8 mouse cellular contexts compared by ENCODE assay signal in genomic region chr7:101836271-101837153, GRCm38 (mm10). TPM values are rescaled to one million over a fixed set of nuclear protein-coding genes. Genes with fewer than 3 reads are reported as not detected.
A peak's percentile ranks its signal among the peaks of the same experiment; 100 is the strongest.
DNase-seq lines count a peak whose midpoint lies in the region; ATAC-seq lines count a peak whose summit lies in the region.

No protein-coding gene starts in this region.

- peak overlapping the region; percentile 69 for H3K27ac ChIP-seq in hindbrain, embryonic 16.5 days (ENCODE audit: low read depth, low read length)

- no peaks in the 10 kb centered on the region for H3K9me3 ChIP-seq in hindbrain, embryonic 16.5 days (ENCODE audit: control insufficient read depth, low read length)

- H3K9ac ChIP-seq in hindbrain, embryonic 16.5 days (ENCODE audit: low read depth, low read length) = peak overlapping the region; percentile 80

- H3K27me3 ChIP-seq in hindbrain, embryonic 16.5 days (replicated peaks; ENCODE audit: control insufficient read depth, insufficient read depth, low read length) = no peaks in the 10 kb centered on the region

- intact Hi-C loops in left cerebral cortex, postnatal 36 days (cut with DNase I) = loop anchor here (5.0 kb wide), 2 partner anchors 61 to 169 kb away; no protein-coding TSS in a partner anchor

- no peaks in the 10 kb centered on the region for H3K36me3 ChIP-seq in hindbrain, embryonic 16.5 days (ENCODE audit: control insufficient read depth, insufficient read depth, low read length)

- peak overlapping the region; percentile 72 for H3K4me3 ChIP-seq in hindbrain, embryonic 16.5 days (ENCODE audit: low read length)

- peak; percentile 30 for DNase-seq in MEL-GATA-1-ER (ENCODE audit: extremely low read depth, low read depth)
- peak; percentile 17 for DNase-seq in c-Kit-positive CD71-positive TER-119-negative erythroid progenitor cells, embryonic 14.5 days (ENCODE audit: low read depth)
- peak; percentile 50 to 57 for DNase-seq in left cerebral cortex, postnatal 36 days (ENCODE audit: low spot score in 2 of 2)
- DNase-seq in right cerebral cortex, postnatal 10 days (ENCODE audit: low spot score in 2 of 2) = peak; percentile 62 to 73
- DNase-seq in urinary bladder, postnatal 4 days (ENCODE audit: low spot score in 2 of 2) = peak; percentile 52 to 73

- peak; percentile 38 for ATAC-seq in frontal cortex, adult (ENCODE audit: low TSS enrichment)
- peak; percentile 60 for ATAC-seq in hindbrain, embryonic 16.5 days
- peak; percentile 51 for ATAC-seq in megakaryocyte progenitor cell, adult 5-6 weeks (replicated peaks; ENCODE audit: poor library complexity)

- peak overlapping the region; percentile 99 for H3K4me2 ChIP-seq in hindbrain, embryonic 16.5 days (ENCODE audit: low read length)

- peaks cover 21% of the 10 kb centered on the region for H3K4me1 ChIP-seq in hindbrain, embryonic 16.5 days (ENCODE audit: control insufficient read depth, insufficient read depth, low read depth, low read length)

- WGBS in hindbrain, embryonic 16.5 days = under 1% methylated on average over 33 of the region's 63 CpGs

RNA-seq across cellular contexts. Expression of gene Inppl1, which starts 1.5 kb away (rescaled TPM):
- polyA plus RNA-seq in hindbrain, embryonic 16.5 days (2015; fragmentation: Nextera tagmentation; extraction: Ambion mirVana) = 9.3 and 14.3 TPM in 2 replicates
- 10 to 100 TPM; 33.2 to 37.5 TPM for total RNA-seq in left cerebral cortex, postnatal 36 days (2021)
- 1.2 and 4.0 TPM in 2 replicates for total RNA-seq in megakaryocyte progenitor cell, adult 5-6 weeks (2015)
- total RNA-seq in megakaryocyte progenitor cell, adult 5-6 weeks (2017) = 1.6 and 4.6 TPM in 2 replicates

RNA-seq across cellular contexts. Expression of gene Phox2a, which starts 18.4 kb away (rescaled TPM):
- 1.1 and 1.8 TPM in 2 replicates for polyA plus RNA-seq in hindbrain, embryonic 16.5 days (2015; fragmentation: Nextera tagmentation; extraction: Ambion mirVana)
- not detected for total RNA-seq in left cerebral cortex, postnatal 36 days (2021)
- total RNA-seq in megakaryocyte progenitor cell, adult 5-6 weeks (2015) = not detected in 2 replicates
- not detected in 2 replicates for total RNA-seq in megakaryocyte progenitor cell, adult 5-6 weeks (2017)

RNA-seq across cellular contexts. Expression of gene Folr2, which starts 20.5 kb away (rescaled TPM):
- 1.5 and 2.5 TPM in 2 replicates for polyA plus RNA-seq in hindbrain, embryonic 16.5 days (2015; fragmentation: Nextera tagmentation; extraction: Ambion mirVana)
- under 1 TPM in 1 of 2 experiments, not detected in 1; 0.39 TPM for total RNA-seq in left cerebral cortex, postnatal 36 days (2021)
- not detected in 2 replicates for total RNA-seq in megakaryocyte progenitor cell, adult 5-6 weeks (2015)
- total RNA-seq in megakaryocyte progenitor cell, adult 5-6 weeks (2017) = not detected in 2 replicates

RNA-seq across cellular contexts. Expression of gene Anapc15, which starts 27.0 kb away (rescaled TPM):
- 72.2 and 72.7 TPM in 2 replicates for polyA plus RNA-seq in hindbrain, embryonic 16.5 days (2015; fragmentation: Nextera tagmentation; extraction: Ambion mirVana)
- 10 to 100 TPM; 31.0 to 31.7 TPM for total RNA-seq in left cerebral cortex, postnatal 36 days (2021)
- total RNA-seq in megakaryocyte progenitor cell, adult 5-6 weeks (2015) = 56.2 and 70.6 TPM in 2 replicates
- 98.6 and 132 TPM in 2 replicates for total RNA-seq in megakaryocyte progenitor cell, adult 5-6 weeks (2017)

RNA-seq across cellular contexts. Expression of gene Folr1, which starts 34.1 kb away (rescaled TPM):
- polyA plus RNA-seq in hindbrain, embryonic 16.5 days (2015; fragmentation: Nextera tagmentation; extraction: Ambion mirVana) = 60.3 and 70.1 TPM in 2 replicates
- total RNA-seq in left cerebral cortex, postnatal 36 days (2021) = 1 to 10 TPM; 1.0 to 1.2 TPM
- 0.74 and 1.9 TPM in 2 replicates for total RNA-seq in megakaryocyte progenitor cell, adult 5-6 weeks (2015)
- total RNA-seq in megakaryocyte progenitor cell, adult 5-6 weeks (2017) = 0.37 TPM in 1 of 2 replicates, not detected in the other

Comparison
In these comparisons a context has a peak if more than half of its experiments do, and no peak if none do; other contexts are left out.
1. Peak in every context shown above with its lines: DNase-seq, ATAC-seq, H3K4me3 ChIP-seq and H3K27ac ChIP-seq.
2. DNase-seq: peak in every context shown above with its lines; median percentile 68 in right cerebral cortex, postnatal 10 days; 62 in urinary bladder, postnatal 4 days; 54 in left cerebral cortex, postnatal 36 days; 30 in MEL-GATA-1-ER; 17 in c-Kit-positive CD71-positive TER-119-negative erythroid progenitor cells, embryonic 14.5 days.
3. RNA of gene Inppl1, which starts 1.5 kb away (total RNA-seq): 33.2 to 37.5 TPM in left cerebral cortex, postnatal 36 days; 1.2 to 4.6 TPM in megakaryocyte progenitor cell, adult 5-6 weeks; every median in the first group is over 4 times any median in the second.